Mouse (Mus musculus) testis, postnatal 14 days (tissue): ENCODE measurements around the gene Gm5726.
"Not testable (repeated sequence)": the region's sequence is repeated elsewhere in the genome, so short reads cannot be mapped to it uniquely, and the experiment has no call there.

ENCODE experiments used
- DNase-seq: peaks from one replicate; pipeline ENCODE4 v3.0.0; 2021; ENCODE audit warnings: low spot score

Gm5726 gene

GRCm38 (mm10) chr7:20545657-20546056, at the start of gene Gm5726:
TSS of gene Gm5726 (minus strand) at chr7:20545757.
- not testable (repeated sequence) for DNase-seq

DNA sequence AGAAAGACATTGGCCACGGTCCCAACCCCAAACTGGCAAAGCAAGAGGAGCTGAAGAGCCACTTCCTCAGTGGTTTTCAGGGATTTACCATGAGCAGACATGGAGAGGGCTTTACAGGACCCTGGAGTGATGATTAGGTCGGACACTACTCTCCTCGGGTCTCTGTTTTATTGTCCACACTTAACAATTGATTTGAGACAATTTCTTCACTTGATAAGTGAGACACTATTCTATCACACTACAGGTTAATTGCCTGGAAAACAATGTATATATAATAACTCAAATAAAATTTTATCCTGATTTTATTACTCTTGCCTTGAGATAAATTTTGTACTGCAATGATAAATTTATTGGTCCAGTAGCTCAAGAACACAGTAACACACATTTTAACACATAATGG, 30.6 kb upstream of the Gm5726 start, which contains the start of gene Gm4141:
Gene Gm4141, minus strand, starts transcription at position 101 of the 400 bp plus-strand sequence.
- not testable (repeated sequence) for DNase-seq

- DNase-seq: not testable (repeated sequence)
Measured at GRCm38 (mm10) chr7:20533537-20533936, 12.0 kb downstream of the Gm5726 start, which contains the start of gene Vmn1r104. TSS of gene Vmn1r104 (plus strand) at chr7:20533837.

DNA sequence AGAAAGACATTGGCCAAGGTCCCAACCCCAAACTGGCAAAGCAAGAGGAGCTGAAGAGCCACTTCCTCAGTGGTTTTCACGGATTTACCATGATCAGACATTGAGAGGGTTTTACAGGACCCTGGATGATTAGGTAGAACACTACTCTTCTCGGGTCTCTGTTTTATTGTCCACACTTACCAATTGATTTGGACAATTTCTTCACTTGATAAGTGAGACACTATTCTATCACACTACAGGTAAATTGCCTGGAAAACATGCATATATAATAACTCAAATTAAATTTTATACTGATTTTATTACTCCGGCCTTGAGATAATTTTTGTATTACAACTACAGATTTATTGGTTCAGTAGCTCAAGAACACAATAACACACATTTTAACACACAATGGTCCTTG, 35.1 kb downstream of the Gm5726 start, which contains the start of gene Vmn1r103:
Gene Vmn1r103, minus strand, starts transcription at position 101 of the 400 bp plus-strand sequence.
- DNase-seq: not testable (repeated sequence)
